Mouse (Mus musculus) CH12.LX (cell line): ENCODE measurements at regions not wholly inside any gene's neighbourhood (a gene's known extent, or its start where the extent isn't known, plus 50 kb on each side); places are given as distances from the start of the nearest gene placed in this dataset.

Source experiments
- CTCF ChIP-seq, 2 experiments: IDR thresholded peaks in 1 of 2; conservative IDR thresholded peaks in 1 of 2; 2 replicates each; pipeline ENCODE4 v1.5.1; 2011 to 2012; ENCODE audit warnings: low read depth in 2 of 2, low read length in 2 of 2, improper control_type of control experiment in 1 of 2, inconsistent platforms in 1 of 2, mild to moderate bottlenecking in 1 of 2, moderate library complexity in 1 of 2
- IRF4 ChIP-seq: IDR thresholded peaks from 2 replicates; pipeline ENCODE4 v1.6.1; 2014; ENCODE audit warnings: low read depth, mild to moderate bottlenecking, inconsistent platforms, low read length, improper control_type of control experiment
- MAFK ChIP-seq: IDR thresholded peaks from 2 replicates; pipeline ENCODE4 v1.6.1; 2011; ENCODE audit warnings: low read length, improper control_type of control experiment; ENCODE audit not compliant: insufficient replicate concordance
- MYC ChIP-seq: IDR thresholded peaks from 2 replicates; pipeline ENCODE4 v1.6.1; 2011; ENCODE audit warnings: low read depth, mild to moderate bottlenecking, improper control_type of control experiment, low read length
- NRF1 ChIP-seq: IDR thresholded peaks from 2 replicates; pipeline ENCODE4 v1.6.1; 2014; ENCODE audit warnings: low read depth, mild to moderate bottlenecking, inconsistent platforms, low read length, improper control_type of control experiment, moderate library complexity
- POLR2A ChIP-seq: IDR thresholded peaks from 2 replicates; pipeline ENCODE4 v1.6.1; 2011; ENCODE audit warnings: low read depth, mild to moderate bottlenecking, improper control_type of control experiment, low read length
- TBP ChIP-seq: conservative IDR thresholded peaks from 2 replicates; pipeline ENCODE4 v1.6.1; 2011; ENCODE audit warnings: low read depth, low read length, improper control_type of control experiment
- TCF12 ChIP-seq: IDR thresholded peaks from 2 replicates; pipeline ENCODE4 v1.6.1; 2014; ENCODE audit warnings: low read depth, mild to moderate bottlenecking, inconsistent platforms, low read length, improper control_type of control experiment
- ZKSCAN1 ChIP-seq: IDR thresholded peaks from 2 replicates; pipeline ENCODE4 v1.6.1; 2012; ENCODE audit warnings: low read depth, inconsistent platforms, low read length, improper control_type of control experiment, borderline replicate concordance

GRCm38 (mm10) chr5:68726733-68727132, 614.7 kb downstream of the Kctd8 start:
- TF ChIP-seq CTCF (conservative IDR thresholded peaks at IDR 0.05 in 1 of 2, IDR thresholded peaks at IDR 0.05 in 1 of 2; ENCODE audit: low read depth in 2 of 2, low read length in 2 of 2) (no peak), POLR2A (no peak), IRF4 (no peak), TBP (no peak), TCF12 (no peak), ZKSCAN1 (no peak), MYC (no peak), NRF1 (no peak), MAFK (no peak)
